Mouse (Mus musculus): ENCODE measurements at regions not wholly inside any gene's neighbourhood (a gene's known extent, or its start where the extent isn't known, plus 50 kb on each side); places are given as distances from the start of the nearest gene placed in this dataset.

- DNase-seq, result no peak
- intact Hi-C loops (cut with DNase I), result no loop called here
Measured at GRCm38 (mm10) chr8:113141131-113141530, 494.3 kb upstream of the Mon1b start.

GRCm38 (mm10) chr8:113176591-113176990, 458.8 kb upstream of the Mon1b start:
- intact Hi-C loops (cut with DNase I), result no loop called here

GRCm38 (mm10) chr8:113183186-113183585, 452.2 kb upstream of the Mon1b start:
- no peak for DNase-seq
- intact Hi-C loops (cut with DNase I), result no loop called here

More at GRCm38 (mm10) chr8:113176591-113176990, 458.8 kb upstream of the Mon1b start:
- DNase-seq, result no peak

GRCm38 (mm10) chr8:113190537-113190936, 444.9 kb upstream of the Mon1b start:
- no peak for DNase-seq
- intact Hi-C loops (cut with DNase I), result no loop called here

DNA sequence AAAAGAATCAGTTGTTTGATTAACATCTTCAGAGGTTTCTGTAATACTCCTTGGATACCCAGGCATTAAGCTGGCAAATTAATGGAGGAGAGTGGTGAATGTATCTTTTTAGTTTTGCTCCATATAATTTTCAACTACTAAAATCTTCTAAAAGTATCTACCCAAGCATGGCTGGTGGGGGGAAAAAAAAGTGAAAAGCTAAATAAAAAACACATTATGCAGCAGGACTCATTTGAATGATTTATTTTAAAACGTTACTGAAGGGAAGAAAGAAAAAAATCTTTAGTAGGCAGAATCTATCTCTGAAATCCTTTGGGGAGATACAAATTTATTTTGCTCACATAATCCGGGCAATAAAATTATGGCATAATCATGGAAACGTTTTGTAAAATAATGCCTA, 443.9 kb upstream of the Mon1b start:
- intact Hi-C loops (cut with DNase I), result no loop called here
- DNase-seq, result no peak

All from heart, postnatal 36 days (tissue).